ENCODE assay signal across 1 mouse cellular context in the genomic region with DNA sequence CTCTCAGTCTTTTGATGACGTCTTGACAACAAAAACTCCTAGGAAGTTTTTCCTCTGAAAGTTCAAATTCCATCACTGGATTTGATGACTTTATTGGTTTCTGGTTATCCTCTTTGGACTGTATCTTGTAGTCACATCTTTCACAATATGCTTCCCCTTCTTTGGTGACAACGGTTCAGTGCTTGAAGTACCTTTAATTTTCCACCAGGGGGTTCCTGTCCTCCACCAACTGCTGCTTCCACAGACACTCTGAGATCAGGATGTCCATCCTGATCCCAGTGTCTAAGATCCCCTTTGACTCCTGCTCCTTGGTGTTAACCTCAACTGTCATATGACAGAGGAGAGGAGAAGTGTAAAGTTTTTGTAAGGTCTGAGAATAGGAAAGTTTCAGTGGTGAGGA. TPM values are rescaled to one million over a fixed set of nuclear protein-coding genes. Genes with fewer than 3 reads are reported as not detected.
"Had no signal": no experiment of that assay in that cellular context is flagged by ENCODE, and none has a peak within 500 bp of the region (broad histone marks: within the 10 kb centered on the region; RNA-seq: fewer than 3 reads in every experiment).

No protein-coding gene starts in this region.

RNA-seq across cellular contexts. Expression of a gene that starts 31.0 kb away (rescaled TPM):
- total RNA-seq: heart, postnatal 10 days had no signal
